Mouse (Mus musculus) CH12.LX (cell line): ENCODE results near the gene Lifr. TPM values are rescaled to one million over a fixed set of nuclear protein-coding genes. Genes with fewer than 3 reads are reported as not detected.

Experiments used
- DNase-seq: peaks from one replicate; pipeline ENCODE4 v3.0.0-alpha.2; 2013; ENCODE audit errors: extremely low read depth
- H3K27ac ChIP-seq: 2 replicates; pipeline ENCODE4 v1.5.1; 2012; ENCODE audit warnings: low read depth, mild to moderate bottlenecking, control low read depth, moderate library complexity; ENCODE audit not compliant: insufficient read depth
- H3K27me3 ChIP-seq: replicated peaks from 2 replicates; pipeline ENCODE3; 2012; ENCODE audit warnings: inconsistent platforms
- H3K36me3 ChIP-seq, 2 experiments: replicated peaks in 1 of 2; 2 replicates each; pipeline versions ENCODE3 to v1.6.1; 2012; ENCODE audit warnings: inconsistent platforms in 1 of 2, low read length in 1 of 2, mild to moderate bottlenecking in 1 of 2, mixed read lengths in 1 of 2, moderate library complexity in 1 of 2; ENCODE audit not compliant: control insufficient read depth in 1 of 2, insufficient read depth in 1 of 2
- H3K4me1 ChIP-seq, 2 experiments: 2 replicates each; pipeline ENCODE4 v1.6.1; 2012; ENCODE audit warnings: inconsistent platforms in 1 of 2, moderate library complexity in 1 of 2; ENCODE audit not compliant: insufficient read depth in 2 of 2, control insufficient read depth in 1 of 2
- H3K4me2 ChIP-seq: 2 replicates; pipeline ENCODE4 v1.6.1; 2012; ENCODE audit warnings: low read depth, mild to moderate bottlenecking, control low read depth; ENCODE audit not compliant: poor library complexity, insufficient read depth, severe bottlenecking
- H3K4me3 ChIP-seq, 3 experiments: fragments of 150-350 bp in 1 of 3; sonication (generic) in 1 of 3; replicated peaks in 1 of 3; 2 replicates each; pipeline versions ENCODE3 to v1.5.1; 2011 to 2012; ENCODE audit warnings: low read depth in 2 of 3, low read length in 2 of 3, mild to moderate bottlenecking in 2 of 3, moderate library complexity in 2 of 3, control low read depth in 1 of 3, improper control_type of control experiment in 1 of 3, inconsistent platforms in 1 of 3, mixed read lengths in 1 of 3; ENCODE audit not compliant: poor library complexity in 1 of 3
- H3K79me2 ChIP-seq: replicated peaks from 2 replicates; pipeline ENCODE4 v1.6.1; 2012; ENCODE audit warnings: mild to moderate bottlenecking, moderate library complexity; ENCODE audit not compliant: control insufficient read depth, poor library complexity, insufficient read depth, severe bottlenecking; ENCODE audit errors: extremely low read depth
- H3K9ac ChIP-seq: 2 replicates; pipeline ENCODE4 v1.6.1; 2012; ENCODE audit warnings: low read depth, mild to moderate bottlenecking, control low read depth, moderate library complexity; ENCODE audit not compliant: insufficient read depth
- H3K9me3 ChIP-seq: replicated peaks from 2 replicates; pipeline ENCODE3; 2012; ENCODE audit warnings: low read length, inconsistent platforms, mixed read lengths
- BHLHE40 ChIP-seq: IDR thresholded peaks from 2 replicates; pipeline ENCODE4 v1.6.1; 2011; ENCODE audit warnings: mild to moderate bottlenecking, low read depth, low read length, improper control_type of control experiment
- CHD2 ChIP-seq: IDR thresholded peaks from 2 replicates; pipeline ENCODE4 v1.6.1; 2011; ENCODE audit warnings: low read length, improper control_type of control experiment
- CTCF ChIP-seq, 2 experiments: IDR thresholded peaks in 1 of 2; conservative IDR thresholded peaks in 1 of 2; 2 replicates each; pipeline ENCODE4 v1.5.1; 2011 to 2012; ENCODE audit warnings: low read depth in 2 of 2, low read length in 2 of 2, improper control_type of control experiment in 1 of 2, inconsistent platforms in 1 of 2, mild to moderate bottlenecking in 1 of 2, moderate library complexity in 1 of 2
- E2F4 ChIP-seq: IDR thresholded peaks from 2 replicates; pipeline ENCODE4 v1.6.1; 2011; ENCODE audit warnings: low read depth, low read length, improper control_type of control experiment; ENCODE audit not compliant: insufficient replicate concordance
- ELF1 ChIP-seq: IDR thresholded peaks from 2 replicates; pipeline ENCODE4 v1.6.1; 2014; ENCODE audit warnings: low read depth, mild to moderate bottlenecking, inconsistent platforms, low read length, improper control_type of control experiment
- ETS1 ChIP-seq: conservative IDR thresholded peaks from 2 replicates; pipeline ENCODE4 v1.6.1; 2012; ENCODE audit warnings: low read depth, mild to moderate bottlenecking, inconsistent platforms, low read length, improper control_type of control experiment, moderate library complexity
- HCFC1 ChIP-seq: IDR thresholded peaks from 2 replicates; pipeline ENCODE4 v1.6.1; 2012; ENCODE audit warnings: low read depth, mild to moderate bottlenecking, inconsistent platforms, low read length, improper control_type of control experiment
- IRF4 ChIP-seq: IDR thresholded peaks from 2 replicates; pipeline ENCODE4 v1.6.1; 2014; ENCODE audit warnings: low read depth, mild to moderate bottlenecking, inconsistent platforms, low read length, improper control_type of control experiment
- JUND ChIP-seq: conservative IDR thresholded peaks from 2 replicates; pipeline ENCODE4 v1.6.1; 2011; ENCODE audit warnings: low read depth, low read length, improper control_type of control experiment
- KAT2A ChIP-seq: IDR thresholded peaks from 2 replicates; pipeline ENCODE4 v1.6.1; 2012; ENCODE audit warnings: low read length, improper control_type of control experiment, inconsistent platforms; ENCODE audit not compliant: insufficient replicate concordance
- MAFK ChIP-seq: IDR thresholded peaks from 2 replicates; pipeline ENCODE4 v1.6.1; 2011; ENCODE audit warnings: low read length, improper control_type of control experiment; ENCODE audit not compliant: insufficient replicate concordance
- MAX ChIP-seq: IDR thresholded peaks from 2 replicates; pipeline ENCODE4 v1.6.1; 2011; ENCODE audit warnings: low read length, improper control_type of control experiment
- MAZ ChIP-seq: IDR thresholded peaks from 2 replicates; pipeline ENCODE4 v1.6.1; 2012; ENCODE audit warnings: low read depth, mild to moderate bottlenecking, inconsistent platforms, low read length, improper control_type of control experiment, moderate library complexity
- MEF2A ChIP-seq: IDR thresholded peaks from 2 replicates; pipeline ENCODE4 v1.6.1; 2014; ENCODE audit warnings: low read depth, mild to moderate bottlenecking, inconsistent platforms, low read length, improper control_type of control experiment, borderline replicate concordance
- MYC ChIP-seq: IDR thresholded peaks from 2 replicates; pipeline ENCODE4 v1.6.1; 2011; ENCODE audit warnings: low read depth, mild to moderate bottlenecking, improper control_type of control experiment, low read length
- NELFE ChIP-seq: IDR thresholded peaks from 2 replicates; pipeline ENCODE4 v1.6.1; 2011; ENCODE audit warnings: low read depth, low read length, improper control_type of control experiment
- PAX5 ChIP-seq: IDR thresholded peaks from 2 replicates; pipeline ENCODE4 v1.6.1; 2012; ENCODE audit warnings: low read length, inconsistent platforms, mixed read lengths
- POLR2A ChIP-seq: IDR thresholded peaks from 2 replicates; pipeline ENCODE4 v1.6.1; 2011; ENCODE audit warnings: low read depth, mild to moderate bottlenecking, improper control_type of control experiment, low read length
- RAD21 ChIP-seq: IDR thresholded peaks from 2 replicates; pipeline ENCODE4 v1.6.1; 2011; ENCODE audit warnings: low read depth, mild to moderate bottlenecking, low read length, improper control_type of control experiment, moderate library complexity
- RCOR1 ChIP-seq: conservative IDR thresholded peaks from 2 replicates; pipeline ENCODE4 v1.6.1; 2012; ENCODE audit warnings: low read depth, mild to moderate bottlenecking, inconsistent platforms, low read length, improper control_type of control experiment
- SIN3A ChIP-seq: IDR thresholded peaks from 2 replicates; pipeline ENCODE4 v1.6.1; 2012; ENCODE audit warnings: low read length, improper control_type of control experiment, inconsistent platforms
- TBP ChIP-seq: conservative IDR thresholded peaks from 2 replicates; pipeline ENCODE4 v1.6.1; 2011; ENCODE audit warnings: low read depth, low read length, improper control_type of control experiment
- TCF12 ChIP-seq: IDR thresholded peaks from 2 replicates; pipeline ENCODE4 v1.6.1; 2014; ENCODE audit warnings: low read depth, mild to moderate bottlenecking, inconsistent platforms, low read length, improper control_type of control experiment
- ZMIZ1 ChIP-seq: IDR thresholded peaks from 2 replicates; pipeline ENCODE4 v1.6.1; 2012; ENCODE audit warnings: low read depth, mild to moderate bottlenecking, inconsistent platforms, low read length, improper control_type of control experiment
- dilution Hi-C: fragments of 300-500 bp; cut with MboI; formaldehyde crosslinking; loops from 2 replicates; pipeline ENCODE4 v1.14.3; 2020; ENCODE audit warnings: low sequenced_read_pairs; ENCODE audit not compliant: extremely low pct_unique_long_range_greater_than_20kb, extremely low pct_ligation_motif_present
- in situ Hi-C: fragments of 300-500 bp; cut with MboI; formaldehyde crosslinking; loops from 3 replicates; pipeline ENCODE4 v1.14.3; 2019; ENCODE audit warnings: low sequenced_read_pairs, low pct_ligation_motif_present, low pct_unique_long_range_greater_than_20kb, mixed read lengths
- polyA plus RNA-seq: library from polyadenylated mRNA; unstranded; fragments of >175 nt; gene quantifications from 2 replicates; pipeline ENCODE4 v1.2.1, GENCODE M21; 2012; ENCODE audit warnings: low read depth; ENCODE audit not compliant: insufficient read length
- total RNA-seq, 2 experiments: library from RNA; depleted of rRNA; stranded (reverse); fragments of 300-350 nt in 1 of 2; fragments of >200 nt in 1 of 2; gene quantifications; 2 replicates each; pipeline ENCODE4 v1.2.3; 2012 to 2014

The Lifr gene
- total and polyA plus RNA-seq, 3 experiments: 0.03 TPM; not detected in 2

DNA sequence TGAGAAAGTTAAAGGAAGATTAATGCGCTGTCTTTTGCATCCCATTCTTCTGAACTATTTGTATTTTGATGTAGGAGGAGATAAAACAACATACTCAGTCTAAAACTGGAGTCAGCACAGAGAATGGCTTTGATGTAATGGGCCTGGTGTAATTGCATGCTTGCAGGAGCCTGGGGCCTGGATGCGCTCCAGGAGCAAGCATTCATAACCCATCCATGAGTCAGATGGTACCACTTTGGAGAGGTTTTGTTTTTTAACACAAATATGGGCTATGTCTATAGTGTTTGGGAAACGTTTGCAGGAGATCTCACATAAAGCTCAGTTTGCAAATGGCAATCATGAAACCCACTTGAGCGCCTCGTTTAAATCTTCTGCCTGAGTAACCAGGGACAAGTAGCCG, 9.8 kb downstream of the Lifr start:
- TF ChIP-seq MAFK: no peak
- TF ChIP-seq IRF4: no peak
- TF ChIP-seq E2F4: no peak
- TF ChIP-seq MYC: no peak
- no peak for TF ChIP-seq CTCF (conservative IDR thresholded peaks at IDR 0.05 in 1 of 2, IDR thresholded peaks at IDR 0.05 in 1 of 2; ENCODE audit: low read depth in 2 of 2, low read length in 2 of 2)
- no peak for TF ChIP-seq ZMIZ1
- no peak for TF ChIP-seq RCOR1
- TF ChIP-seq MEF2A: no peak
- TF ChIP-seq SIN3A: no peak
- no peak for TF ChIP-seq TCF12
- TF ChIP-seq CHD2: no peak
- no peak for TF ChIP-seq RAD21
- no peak for TF ChIP-seq BHLHE40
- no peak for TF ChIP-seq ELF1
- TF ChIP-seq MAZ: no peak
- no peak for TF ChIP-seq ETS1
- Histone ChIP-seq H3K9me3 (no peaks in the 10 kb centered on the region), H3K79me2 (no peaks in the 10 kb centered on the region), H3K27me3 (no peaks in the 10 kb centered on the region), H3K4me2 (no peak overlapping the region), H3K36me3 (no peaks in the 10 kb centered on the region), H3K9ac (no peak overlapping the region), H3K4me1 (no peaks in the 10 kb centered on the region), H3K4me3 (no peak overlapping the region), H3K27ac (no peak overlapping the region)
- in situ Hi-C loops (no loop called here), dilution Hi-C loops (no loop called here)
- no peak for DNase-seq

DNA sequence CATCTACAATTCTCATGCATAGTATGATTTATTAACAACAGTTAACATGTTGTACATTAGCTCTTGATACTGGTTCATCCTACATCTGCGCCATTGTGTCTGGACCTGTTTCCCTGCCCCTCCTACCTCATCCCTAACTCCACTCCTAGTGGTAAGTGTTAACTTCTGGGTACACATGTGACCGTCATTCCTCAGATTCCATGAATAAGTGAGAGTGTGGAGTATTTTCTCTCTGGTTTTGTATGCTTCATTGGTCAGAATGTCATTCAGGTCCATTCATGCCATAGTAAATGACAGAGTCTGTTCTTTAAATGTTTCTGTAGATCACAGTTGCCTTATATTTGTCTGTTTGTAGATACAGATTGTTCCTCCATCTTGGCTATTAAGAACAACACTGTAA, 12.6 kb downstream of the Lifr start:
- DNase-seq: no peak
- dilution Hi-C loops (no loop called here), in situ Hi-C loops (no loop called here)
- Histone ChIP-seq H3K4me3 (no peak overlapping the region), H3K27ac (no peak overlapping the region), H3K79me2 (no peaks in the 10 kb centered on the region), H3K4me2 (no peak overlapping the region), H3K36me3 (no peaks in the 10 kb centered on the region), H3K9ac (no peak overlapping the region), H3K4me1 (no peaks in the 10 kb centered on the region), H3K9me3 (no peaks in the 10 kb centered on the region), H3K27me3 (no peaks in the 10 kb centered on the region)
- TF ChIP-seq ETS1 (no peak), JUND (no peak), MAX (no peak), NELFE (no peak), MAZ (no peak), KAT2A (no peak), TBP (no peak), HCFC1 (no peak), CHD2 (no peak), POLR2A (no peak), CTCF (conservative IDR thresholded peaks at IDR 0.05 in 1 of 2, IDR thresholded peaks at IDR 0.05 in 1 of 2; ENCODE audit: low read depth in 2 of 2, low read length in 2 of 2) (no peak), MEF2A (no peak), ELF1 (no peak), PAX5 (no peak)
